Mouse (Mus musculus) G1E (cell line): Measurements from ENCODE around the gene Cdh13. TPM values are rescaled to one million over a fixed set of nuclear protein-coding genes. Genes with fewer than 3 reads are reported as not detected.

Experiments
- ATAC-seq: 2 replicates; pipeline ENCODE4 v1.8.0; 2016; ENCODE audit warnings: mild to moderate bottlenecking; ENCODE audit not compliant: insufficient number of reproducible peaks, poor library complexity, low FRiP score, severe bottlenecking; ENCODE audit errors: extremely low read depth
- DNase-seq: peaks from one replicate; pipeline ENCODE4 v3.0.0; 2012; ENCODE audit warnings: low spot score
- H3K27me3 ChIP-seq: 2 replicates; pipeline ENCODE4 v1.6.1; 2012; ENCODE audit warnings: mild to moderate bottlenecking, low read length, inconsistent platforms; ENCODE audit not compliant: insufficient read depth
- H3K36me3 ChIP-seq: replicated peaks from 2 replicates; pipeline ENCODE3; 2012; ENCODE audit warnings: mild to moderate bottlenecking, inconsistent platforms
- H3K4me1 ChIP-seq: 2 replicates; pipeline ENCODE4 v1.6.1; 2012; ENCODE audit warnings: low read depth, low read length, inconsistent platforms, mixed read lengths; ENCODE audit not compliant: insufficient read depth
- H3K4me3 ChIP-seq: 2 replicates; pipeline ENCODE4 v1.5.1; 2012; ENCODE audit warnings: low read depth, mild to moderate bottlenecking, inconsistent platforms, low read length, moderate library complexity, mixed read lengths
- H3K9me3 ChIP-seq: replicated peaks from 2 replicates; pipeline ENCODE4 v1.6.1; 2012; ENCODE audit warnings: inconsistent platforms
- CTCF ChIP-seq: IDR thresholded peaks from 2 replicates; pipeline ENCODE4 v1.5.1; 2012; ENCODE audit warnings: low read depth, low read length, inconsistent platforms, mixed read lengths
- GATA1 ChIP-seq: IDR thresholded peaks from 2 replicates; pipeline ENCODE4 v1.6.1; 2012; ENCODE audit warnings: borderline replicate concordance, low read length, inconsistent platforms, mixed read lengths
- GATA2 ChIP-seq: IDR thresholded peaks from 2 replicates; pipeline ENCODE4 v1.6.1; 2012; ENCODE audit warnings: low read depth, low read length, inconsistent platforms, borderline replicate concordance
- POLR2AphosphoS5 ChIP-seq: IDR thresholded peaks from 2 replicates; pipeline ENCODE4 v1.6.1; 2012; ENCODE audit warnings: low read depth, low read length, inconsistent platforms; ENCODE audit not compliant: insufficient replicate concordance
- TAL1 ChIP-seq: conservative IDR thresholded peaks from 2 replicates; pipeline ENCODE4 v1.6.1; 2012; ENCODE audit warnings: low read depth, low read length, inconsistent platforms, mixed read lengths
- polyA plus RNA-seq: library from polyadenylated mRNA; stranded (reverse); fragments of >175 nt; gene quantifications from 2 replicates; pipeline ENCODE4 v1.2.3, GENCODE M21; 2012
- total RNA-seq, 2 experiments: library from RNA; stranded (forward) in 1 of 2; stranded (reverse) in 1 of 2; fragments of 200-1000 nt in 1 of 2; fragments of >200 nt in 1 of 2; fragmentation: Nextera tagmentation in 1 of 2; gene quantifications; 2 replicates each; pipeline ENCODE4 v1.2.3; 2014 to 2017

The Cdh13 gene
- total and polyA plus RNA-seq, 3 experiments, result 0.22 TPM; not detected in 2

- Histone ChIP-seq H3K9me3 (peaks cover 85% of the 10 kb centered on the region), H3K27me3 (no peaks in the 10 kb centered on the region), H3K36me3 (no peaks in the 10 kb centered on the region), H3K4me3 (no peak overlapping the region), H3K4me1 (no peaks in the 10 kb centered on the region)
- no peak for DNase-seq
- no peak for ATAC-seq
- TF ChIP-seq TAL1, result no peak
- no peak for TF ChIP-seq CTCF
- TF ChIP-seq GATA1, result no peak
- TF ChIP-seq GATA2, result no peak
- TF ChIP-seq POLR2AphosphoS5, result no peak
Observed at GRCm38 (mm10) chr8:118679347-118679746, 395.8 kb downstream of the Cdh13 start.

- Histone ChIP-seq H3K4me3 (no peak overlapping the region), H3K36me3 (no peaks in the 10 kb centered on the region), H3K9me3 (peaks cover 80% of the 10 kb centered on the region), H3K4me1 (no peaks in the 10 kb centered on the region), H3K27me3 (no peaks in the 10 kb centered on the region)
- DNase-seq, result no peak
- TF ChIP-seq POLR2AphosphoS5 (no peak), CTCF (no peak), GATA1 (no peak), TAL1 (no peak), GATA2 (no peak)
- ATAC-seq, result no peak
Observed at GRCm38 (mm10) chr8:118683386-118683785, 399.9 kb downstream of the Cdh13 start.

GRCm38 (mm10) chr8:118685863-118686262 is 402.3 kb downstream of the Cdh13 start:
- H3K27me3 ChIP-seq, result no peaks in the 10 kb centered on the region
- no peaks in the 10 kb centered on the region for H3K4me1 ChIP-seq
- no peak for TF ChIP-seq GATA2
- TF ChIP-seq CTCF, result no peak
- TF ChIP-seq TAL1, result no peak
- no peak for TF ChIP-seq POLR2AphosphoS5
- TF ChIP-seq GATA1, result no peak
- no peak overlapping the region for H3K4me3 ChIP-seq
- H3K36me3 ChIP-seq, result no peaks in the 10 kb centered on the region
- peaks cover 74% of the 10 kb centered on the region for H3K9me3 ChIP-seq
- DNase-seq, result no peak
- ATAC-seq, result no peak

- H3K4me3 ChIP-seq, result no peak overlapping the region
- no peak for TF ChIP-seq GATA2
- TF ChIP-seq POLR2AphosphoS5, result no peak
- no peaks in the 10 kb centered on the region for H3K27me3 ChIP-seq
- no peak for DNase-seq
- H3K4me1 ChIP-seq, result no peaks in the 10 kb centered on the region
- no peaks in the 10 kb centered on the region for H3K36me3 ChIP-seq
- peaks cover 68% of the 10 kb centered on the region for H3K9me3 ChIP-seq
- no peak for ATAC-seq
Observed at GRCm38 (mm10) chr8:118689849-118690248, 406.3 kb downstream of the Cdh13 start.

- no peaks in the 10 kb centered on the region for H3K4me1 ChIP-seq
- DNase-seq (no peak), ATAC-seq (no peak)
- TF ChIP-seq POLR2AphosphoS5, result no peak
- H3K4me3 ChIP-seq, result no peak overlapping the region
- no peaks in the 10 kb centered on the region for H3K36me3 ChIP-seq
- peaks cover 73% of the 10 kb centered on the region for H3K9me3 ChIP-seq
- H3K27me3 ChIP-seq, result no peaks in the 10 kb centered on the region
Observed at GRCm38 (mm10) chr8:118701312-118701880, 417.9 kb downstream of the Cdh13 start.

- DNase-seq, result no peak
- Histone ChIP-seq H3K9me3 (peaks cover 62% of the 10 kb centered on the region), H3K4me1 (no peaks in the 10 kb centered on the region), H3K36me3 (no peaks in the 10 kb centered on the region), H3K27me3 (no peaks in the 10 kb centered on the region), H3K4me3 (no peak overlapping the region)
- TF ChIP-seq GATA2, result no peak
- no peak for TF ChIP-seq POLR2AphosphoS5
- no peak for TF ChIP-seq GATA1
- TF ChIP-seq CTCF, result no peak
- no peak for TF ChIP-seq TAL1
- ATAC-seq, result no peak
Observed at GRCm38 (mm10) chr8:118709366-118709765, 425.8 kb downstream of the Cdh13 start.

GRCm38 (mm10) chr8:118711631-118712030 is 428.1 kb downstream of the Cdh13 start:
- H3K9me3 ChIP-seq, result peaks cover 61% of the 10 kb centered on the region

More at GRCm38 (mm10) chr8:118711631-118712030, 428.1 kb downstream of the Cdh13 start:
- Histone ChIP-seq H3K36me3 (no peaks in the 10 kb centered on the region), H3K4me3 (no peak overlapping the region), H3K27me3 (no peaks in the 10 kb centered on the region), H3K4me1 (no peaks in the 10 kb centered on the region)
- ATAC-seq (no peak), DNase-seq (no peak)
- TF ChIP-seq TAL1 (no peak), GATA1 (no peak), CTCF (no peak), POLR2AphosphoS5 (no peak), GATA2 (no peak)
